Mouse (Mus musculus): Measurements from ENCODE around the gene Pfas.
"Not testable (repeated sequence)": the region's sequence is repeated elsewhere in the genome, so short reads cannot be mapped to it uniquely, and the experiment has no call there.

The Pfas gene

DNA sequence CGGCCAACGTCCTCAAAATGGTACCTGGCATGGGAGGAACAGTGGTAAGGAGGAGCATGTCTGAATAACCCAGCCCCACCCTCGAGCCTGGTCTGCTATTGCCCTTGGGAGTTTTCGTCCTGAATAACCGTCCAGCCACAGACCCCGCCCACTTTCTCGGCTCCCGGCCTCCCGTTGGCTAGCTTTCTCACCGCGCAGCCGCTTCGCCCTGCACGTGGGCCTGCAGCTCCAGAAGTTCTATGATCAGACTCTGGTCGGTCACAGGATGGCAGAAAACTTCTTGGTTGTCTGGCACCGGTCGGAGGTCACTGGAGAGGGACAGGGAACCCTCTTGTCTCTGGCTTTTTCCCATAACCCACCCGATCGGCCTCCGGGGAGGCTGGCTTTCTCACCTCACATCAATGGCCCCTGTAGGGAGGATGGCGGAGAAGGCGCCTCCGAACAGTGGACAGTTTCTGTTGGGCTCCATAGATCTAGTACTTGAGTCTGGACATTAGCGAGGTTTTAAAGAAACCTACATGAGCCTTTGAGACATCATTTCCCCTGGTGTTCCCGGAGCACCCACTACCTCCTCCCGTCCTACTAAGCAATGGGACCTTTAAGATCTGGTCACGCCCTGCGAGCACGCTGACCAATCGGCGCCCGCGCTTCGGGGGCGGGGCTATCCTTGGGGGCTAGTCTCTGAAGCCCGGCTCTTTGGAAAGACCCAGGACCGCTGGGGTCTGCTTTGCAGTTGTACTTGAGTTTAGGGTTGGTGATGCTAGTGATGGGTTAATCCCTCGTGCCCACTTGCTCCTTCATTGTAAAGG is 34.8 kb downstream of the Pfas start:
- peak; percentile 40 to 80 for DNase-seq (ENCODE audit: low spot score in 2 of 2)

DNA sequence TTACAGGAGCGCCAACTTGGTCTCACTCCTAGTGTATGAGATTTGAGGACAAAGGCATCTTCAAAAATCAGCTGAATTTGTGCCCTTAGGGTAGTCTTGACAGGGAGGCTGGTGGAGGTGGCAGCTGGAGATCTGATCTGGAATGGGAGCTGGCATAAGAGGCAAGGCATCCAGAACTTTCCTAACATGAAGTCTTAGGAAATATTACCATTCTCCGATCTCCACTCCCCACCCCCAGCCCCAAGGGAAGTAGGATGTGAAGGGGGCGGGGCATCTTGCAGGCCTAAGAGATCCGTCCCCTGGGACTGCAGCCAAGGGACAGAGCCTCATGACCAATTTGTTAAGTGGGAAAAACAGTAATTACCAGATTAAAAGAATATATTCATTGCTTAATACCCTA is 38.0 kb downstream of the Pfas start:
- DNase-seq (ENCODE audit: low spot score in 2 of 2), result no peak

GRCm38 (mm10) chr11:68968752-68969151 is 39.5 kb downstream of the Pfas start:
- DNase-seq (ENCODE audit: low spot score in 2 of 2), result no peak

GRCm38 (mm10) chr11:68967337-68968282 is 40.6 kb downstream of the Pfas start, which contains the start of gene Slc25a35:
TSS of gene Slc25a35 (plus strand) at chr11:68968131.
- DNase-seq (ENCODE audit: low spot score in 2 of 2), result peak; percentile 64 to 91

DNA sequence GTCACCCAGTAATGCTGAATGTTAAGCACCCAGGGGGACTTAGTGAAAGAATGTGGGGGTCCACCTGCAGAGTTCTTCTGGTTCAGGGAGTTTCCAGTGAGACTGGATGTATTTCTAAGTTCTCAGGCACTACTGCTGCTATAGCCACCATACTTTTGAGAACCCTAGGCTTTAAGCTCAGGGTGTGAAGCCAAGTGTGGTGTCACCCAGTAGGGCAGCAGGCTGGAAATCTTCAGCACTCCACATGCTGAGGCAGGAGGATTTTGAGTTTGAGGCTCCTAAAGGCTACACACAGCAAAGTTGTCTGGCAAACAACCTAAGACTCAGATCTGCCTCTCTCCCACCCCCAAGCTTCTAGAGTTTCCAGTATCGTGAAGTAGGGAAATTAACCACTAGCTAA is 41.7 kb downstream of the Pfas start:
- no peak for DNase-seq (ENCODE audit: low spot score in 2 of 2)

DNA sequence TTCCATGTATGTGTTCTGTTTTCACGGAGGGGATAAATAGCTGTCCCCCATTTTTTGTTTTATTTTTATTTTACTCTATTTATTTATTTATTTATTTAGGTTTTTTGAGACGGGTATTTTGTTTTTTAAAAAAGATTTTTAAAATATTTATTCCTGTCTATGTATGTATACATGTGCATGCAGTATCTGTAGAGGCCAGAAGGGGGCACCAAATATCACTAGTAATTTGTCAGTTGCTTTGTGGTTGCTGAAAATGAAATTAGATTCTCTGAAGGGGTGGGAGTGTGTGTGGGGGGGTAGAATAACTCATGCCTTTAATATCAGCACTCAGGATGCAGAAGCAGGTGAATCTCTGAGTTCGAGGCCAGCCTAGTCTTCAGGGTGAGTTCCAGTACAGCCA is 42.4 kb downstream of the Pfas start:
- peak in 1 of 2 experiments; percentile 68 for DNase-seq (ENCODE audit: low spot score in 2 of 2)

DNA sequence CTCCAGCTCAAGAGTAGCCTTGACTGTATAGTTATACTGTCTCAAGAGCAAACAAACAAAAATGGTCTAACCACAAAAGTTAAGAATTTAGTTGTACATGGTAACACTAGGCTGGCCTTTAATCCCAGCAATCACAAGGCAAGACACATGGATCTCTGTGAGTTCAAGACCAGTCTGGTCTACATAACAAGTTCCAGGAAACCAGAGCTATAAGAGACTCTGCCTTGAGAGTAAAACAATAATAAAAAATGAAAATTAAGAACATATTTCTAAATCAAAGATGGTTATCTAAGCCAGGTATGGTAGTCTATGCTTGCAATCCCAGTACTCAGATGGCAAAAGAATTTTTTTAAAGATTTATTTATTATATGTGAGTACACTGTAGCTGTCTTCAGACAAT is 43.2 kb downstream of the Pfas start:
- no peak for DNase-seq (ENCODE audit: low spot score in 2 of 2)

DNA sequence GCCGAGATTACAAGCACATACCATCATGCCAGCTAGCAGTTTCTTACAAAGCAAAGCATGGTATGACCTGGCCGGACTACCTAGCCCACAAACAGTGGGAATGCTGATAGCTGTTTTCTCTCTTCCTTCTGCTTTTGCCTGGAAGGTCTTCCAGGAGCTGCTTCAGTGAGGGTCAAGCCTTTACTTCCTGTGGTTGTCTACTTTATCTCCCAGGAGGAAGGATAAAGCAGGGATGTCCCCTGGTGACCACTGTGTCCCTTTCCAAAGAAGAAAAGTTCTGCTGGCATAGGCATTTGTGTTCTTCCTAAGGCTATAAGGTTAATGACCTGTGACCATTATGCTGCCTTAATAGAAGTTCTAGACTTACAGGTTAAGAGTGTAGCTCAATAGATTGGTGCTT is 44.9 kb downstream of the Pfas start:
- no peak for DNase-seq (ENCODE audit: low spot score in 2 of 2)

GRCm38 (mm10) chr11:68962159-68962558 is 46.1 kb downstream of the Pfas start:
- DNase-seq (ENCODE audit: low spot score in 2 of 2), result not testable (repeated sequence)

DNA sequence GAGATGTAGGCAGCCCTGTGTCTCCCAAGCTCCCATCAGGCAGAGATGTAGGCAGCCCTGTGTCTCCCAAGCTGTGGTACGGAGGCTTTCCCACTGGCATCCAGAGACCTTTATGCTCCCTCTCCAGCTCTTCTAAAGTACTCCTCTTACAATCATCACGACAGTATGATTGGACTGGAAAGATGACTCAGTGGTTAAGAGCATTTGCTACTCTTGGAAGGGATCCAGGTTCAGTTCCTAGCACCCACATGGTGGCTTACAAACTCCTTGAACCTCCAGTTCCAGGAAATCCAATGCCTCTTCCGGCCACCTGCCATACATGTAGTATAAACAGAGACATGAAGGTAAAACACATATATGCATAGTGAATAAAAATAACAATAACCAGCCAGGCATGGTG is 46.7 kb downstream of the Pfas start:
- no peak for DNase-seq (ENCODE audit: low spot score in 2 of 2)

DNA sequence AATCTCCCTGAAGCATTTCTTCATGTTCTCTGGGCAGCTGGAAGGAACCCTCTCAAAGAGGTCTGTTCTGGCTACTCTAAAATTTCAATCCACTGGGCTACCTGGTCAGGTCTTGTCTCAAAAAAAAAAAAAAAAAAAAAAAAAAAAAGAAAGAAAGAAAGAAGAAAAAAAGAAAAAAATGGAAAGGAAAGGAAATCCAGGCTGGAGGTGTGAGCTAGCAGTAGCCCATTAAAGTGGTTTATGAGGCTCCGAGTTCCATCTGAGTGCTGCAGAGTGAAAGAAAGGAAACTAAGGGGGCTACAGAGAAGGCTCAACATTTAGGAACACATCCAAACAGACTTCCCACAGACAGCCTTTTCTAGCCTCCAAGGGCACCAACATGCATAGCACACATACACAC is 50.3 kb downstream of the Pfas start:
- no peak for DNase-seq (ENCODE audit: low spot score in 2 of 2)

DNA sequence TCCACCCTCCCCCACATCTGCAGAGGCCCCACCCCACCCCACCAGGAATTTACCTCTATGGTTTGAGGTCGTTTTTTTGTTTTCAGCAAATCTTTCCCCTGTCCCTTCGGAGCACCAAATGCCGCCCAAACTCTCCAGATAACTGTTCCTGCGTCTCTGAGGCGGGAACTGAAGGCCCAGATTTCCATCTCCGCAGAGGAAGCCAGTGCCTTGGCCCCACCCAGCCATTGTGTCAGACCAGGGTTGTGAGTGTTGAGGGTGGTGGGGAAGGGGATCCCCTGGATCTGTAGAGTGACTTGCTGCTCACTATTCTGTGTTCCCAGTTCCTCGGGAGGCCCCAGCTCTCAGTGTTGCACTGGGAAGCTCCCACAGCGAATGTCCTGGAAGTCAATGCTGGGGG is 51.0 kb downstream of the Pfas start, which contains the start of gene Arhgef15:
Gene Arhgef15 (minus strand): TSS at position 173 of the 400 bp plus-strand sequence.
- DNase-seq (ENCODE audit: low spot score in 2 of 2), result no peak

GRCm38 (mm10) chr11:68956697-68957096 is 51.6 kb downstream of the Pfas start:
- DNase-seq (ENCODE audit: low spot score in 2 of 2), result no peak

DNA sequence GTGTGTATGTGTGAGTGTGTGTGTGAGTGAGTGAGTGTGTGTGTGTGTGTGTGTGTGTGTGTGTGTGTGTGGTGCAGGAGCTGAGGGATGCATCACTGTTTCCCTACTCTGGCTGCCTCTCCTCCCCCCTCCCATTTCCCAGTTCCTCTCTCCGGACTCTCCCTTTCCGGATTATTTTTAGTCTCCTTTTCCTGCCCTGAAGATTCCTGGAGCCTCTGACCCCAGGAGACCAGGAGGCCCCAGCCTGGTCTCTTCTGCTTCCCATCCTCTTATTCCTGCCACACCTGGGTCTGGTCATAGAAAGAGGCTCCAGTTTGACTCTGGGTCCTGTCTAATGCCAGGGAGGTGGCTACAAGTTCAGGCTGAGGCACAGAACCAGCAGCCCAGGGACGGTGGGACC is 52.2 kb downstream of the Pfas start:
- no peak for DNase-seq (ENCODE audit: low spot score in 2 of 2)

GRCm38 (mm10) chr11:68955473-68955872 is 52.8 kb downstream of the Pfas start:
- DNase-seq (ENCODE audit: low spot score in 2 of 2), result no peak

DNA sequence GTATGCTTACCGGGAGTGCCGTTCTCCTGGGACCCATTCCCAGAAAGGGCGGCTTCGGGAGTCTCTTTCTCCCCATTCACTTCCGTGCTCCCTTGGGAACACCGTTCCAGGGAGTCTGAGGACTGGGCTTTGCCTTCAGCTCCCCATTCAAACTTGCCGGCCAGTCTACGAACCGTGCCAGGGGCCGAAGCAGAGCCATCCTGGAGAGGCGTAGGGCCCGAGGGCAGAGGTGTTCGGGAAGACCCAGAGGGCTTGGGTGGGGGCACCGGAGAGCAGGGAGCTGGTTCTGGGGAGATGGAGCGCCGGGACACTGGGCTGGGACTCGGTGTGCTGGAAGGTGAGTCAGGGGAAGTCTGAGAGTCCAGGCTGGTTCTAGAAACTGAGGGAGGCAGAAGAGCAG is 53.9 kb downstream of the Pfas start:
- DNase-seq (ENCODE audit: low spot score in 2 of 2), result no peak

DNA sequence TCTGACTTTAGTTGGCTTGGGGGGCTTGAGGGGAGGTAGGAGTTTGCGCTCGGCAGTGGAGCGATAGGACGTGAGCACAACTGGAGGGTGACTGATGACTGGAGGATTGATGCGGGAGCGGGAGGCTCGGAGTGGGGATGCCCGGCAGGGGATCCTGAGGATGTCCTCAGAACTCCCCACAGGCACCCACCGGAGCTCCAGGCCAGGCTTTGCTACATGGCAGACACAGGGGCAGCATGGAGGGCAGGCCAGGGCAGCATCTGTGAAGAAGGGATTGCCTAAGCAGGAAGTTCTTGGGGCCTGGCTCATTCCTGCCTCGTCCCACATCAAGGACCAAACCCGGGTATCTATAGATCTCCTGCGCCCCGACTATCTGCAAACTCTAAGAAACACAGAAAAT is 54.4 kb downstream of the Pfas start:
- DNase-seq (ENCODE audit: low spot score in 2 of 2), result no peak

DNA sequence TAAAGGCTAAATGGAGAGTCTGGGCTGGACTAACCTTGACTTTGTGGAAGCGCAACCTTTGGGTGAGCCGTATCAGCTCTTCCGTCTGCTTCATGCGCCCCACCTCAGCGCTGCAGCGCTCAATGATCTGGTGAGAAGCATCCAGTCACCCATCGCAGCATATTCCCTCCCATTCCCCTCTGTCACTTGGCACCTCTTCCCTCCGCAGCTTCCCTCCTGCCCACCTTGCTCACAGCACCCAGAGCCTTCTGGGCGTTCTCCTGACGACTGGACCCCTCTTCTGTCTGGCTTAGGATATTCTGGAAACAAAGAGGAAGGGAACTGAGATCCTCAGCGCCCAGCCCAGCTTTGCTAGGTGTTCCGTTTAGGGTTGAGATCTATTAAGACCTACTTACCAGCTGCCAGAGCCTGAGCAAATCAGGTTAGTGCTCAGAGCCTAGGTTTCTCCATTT is 60.7 kb downstream of the Pfas start:
- DNase-seq (ENCODE audit: low spot score in 2 of 2), result peak in 1 of 2 experiments; percentile 43

DNA sequence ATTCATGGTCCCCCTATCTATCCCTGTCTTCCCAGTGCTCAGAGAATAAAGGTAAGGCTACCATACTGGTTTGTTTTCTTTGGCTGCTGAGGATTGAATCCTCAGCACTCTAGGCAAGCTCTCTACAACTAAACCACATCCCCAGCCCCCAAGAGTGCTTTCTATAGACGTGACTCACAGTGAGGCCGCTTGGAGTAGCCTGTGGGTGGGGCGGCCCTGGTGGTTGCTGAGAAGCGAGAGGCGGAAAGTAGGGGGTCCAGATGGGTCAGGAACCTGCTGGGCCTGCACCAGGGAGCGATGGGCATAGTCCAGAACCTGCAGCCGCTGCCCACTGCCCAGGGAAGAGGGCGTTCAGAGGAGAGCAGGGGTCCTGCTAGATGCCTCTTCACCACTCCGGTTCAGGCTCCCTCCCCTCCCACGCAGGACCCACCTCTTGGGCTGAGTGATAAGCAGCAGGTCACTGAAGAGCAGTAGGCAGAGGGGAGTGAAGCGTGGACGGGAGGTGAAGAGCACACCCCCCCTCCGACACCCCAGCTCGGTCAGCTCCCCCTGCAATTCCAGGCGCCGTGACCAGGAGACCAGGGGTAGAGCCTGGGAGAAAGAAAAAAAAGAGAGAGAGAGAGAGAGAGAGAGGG is 61.3 kb downstream of the Pfas start:
- peak in 1 of 2 experiments; percentile 64 for DNase-seq (ENCODE audit: low spot score in 2 of 2)

DNA sequence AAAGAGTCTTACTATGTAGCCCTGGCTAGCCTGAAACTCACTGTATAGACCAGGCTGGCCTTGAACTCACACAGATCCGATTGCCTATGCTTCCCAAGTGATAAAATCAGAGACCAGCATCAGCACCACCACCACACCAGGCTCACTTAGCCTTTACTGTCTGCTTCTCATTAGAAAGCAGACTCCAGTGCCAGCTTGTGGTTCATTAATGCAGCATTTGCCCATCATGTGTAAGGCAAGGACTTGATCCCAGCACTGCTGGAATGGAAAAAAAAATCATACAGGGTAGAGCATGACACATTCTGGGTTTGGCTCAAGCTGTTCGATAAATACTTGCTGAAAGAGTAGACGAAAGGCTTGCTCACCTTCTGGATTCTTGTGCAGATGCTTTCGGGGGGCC is 62.3 kb downstream of the Pfas start:
- DNase-seq (ENCODE audit: low spot score in 2 of 2), result no peak

GRCm38 (mm10) chr11:68945245-68945644 is 63.0 kb downstream of the Pfas start:
- no peak for DNase-seq (ENCODE audit: low spot score in 2 of 2)

- DNase-seq (ENCODE audit: low spot score in 2 of 2), result no peak
Observed at GRCm38 (mm10) chr11:68942731-68943130, 65.5 kb downstream of the Pfas start.

All from left cerebral cortex, adult 9 months (tissue).